Mouse (Mus musculus): ENCODE results near the gene Wfdc21.

The Wfdc21 gene

GRCm38 (mm10) chr11:83796980-83797608 lies 50.4 kb downstream of the Wfdc21 start:
- in situ Hi-C loops (cut with MboI, MseI) = no loop called here

- in situ Hi-C loops (cut with MboI, MseI) = loop anchor here (5.0 kb wide), 2 partner anchors 132 to 137 kb away; no protein-coding TSS in a partner anchor
Measured at GRCm38 (mm10) chr11:83799871-83800430, 53.2 kb downstream of the Wfdc21 start.

- in situ Hi-C loops (cut with MboI, MseI) = loop anchor here (5.0 kb wide), 2 partner anchors 130 to 135 kb away; no protein-coding TSS in a partner anchor
Measured at GRCm38 (mm10) chr11:83802166-83802565, 55.4 kb downstream of the Wfdc21 start.
